Mouse (Mus musculus) gastrocnemius, adult 8-10 months (tissue): Measurements from ENCODE around the gene Nabp1. TPM values are rescaled to one million over a fixed set of nuclear protein-coding genes. Genes with fewer than 3 reads are reported as not detected.
A peak's percentile ranks its signal among the peaks of the same experiment; 100 is the strongest.

Source experiments
- DNase-seq, 2 experiments: peaks; one replicate each; pipeline ENCODE4 v3.0.0; 2022; ENCODE audit warnings: low spot score in 2 of 2
- total RNA-seq, 4 experiments: library from RNA; stranded (reverse); gene quantifications; 2 replicates each; pipeline ENCODE4 v1.2.4; 2022

Nabp1 gene
- 10 to 100 TPM; 11.6 to 16.8 (median 13.5) TPM for total RNA-seq

- DNase-seq: peak; percentile 98 to 99
Observed at GRCm38 (mm10) chr1:51478262-51479026, at the start of gene Nabp1. TSS of gene Nabp1 (minus strand) at chr1:51478425.

DNA sequence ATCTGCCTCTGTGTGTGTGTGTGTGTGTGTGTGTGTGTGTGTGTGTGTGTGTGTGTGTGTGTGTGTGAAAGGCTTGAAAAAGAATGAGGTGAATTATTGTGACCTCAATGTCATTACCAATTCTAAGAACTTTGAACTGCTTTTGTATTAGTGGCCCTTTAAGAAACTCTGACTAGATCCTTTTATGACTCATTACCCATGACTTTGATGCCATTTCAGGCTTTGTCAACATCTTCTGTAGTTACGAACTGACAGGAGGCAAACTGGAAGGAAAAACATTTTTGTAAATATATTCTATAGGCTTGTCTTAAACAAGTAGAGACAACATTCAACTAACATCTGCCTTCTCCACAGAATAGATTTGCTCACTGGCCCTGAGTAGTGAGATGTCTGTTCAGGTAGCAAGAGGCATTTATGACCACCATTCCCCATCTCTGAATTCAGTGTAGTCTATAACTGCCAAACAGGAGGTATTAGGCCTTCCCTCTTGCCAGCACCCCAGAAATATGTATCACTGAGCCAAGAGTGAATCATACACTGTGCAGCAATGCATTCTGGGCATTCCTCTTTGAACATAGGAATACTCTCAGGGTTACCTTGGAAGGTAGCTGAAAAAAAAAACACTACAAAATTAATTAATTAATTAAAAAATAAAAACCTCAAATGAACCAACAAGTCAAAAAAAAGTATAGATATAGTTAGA is 47.5 kb upstream of the Nabp1 start:
- no peak for DNase-seq

- no peak for DNase-seq
Observed at GRCm38 (mm10) chr1:51521651-51522050, 43.4 kb upstream of the Nabp1 start.

GRCm38 (mm10) chr1:51520246-51520780 is 42.1 kb upstream of the Nabp1 start:
- DNase-seq: no peak

DNA sequence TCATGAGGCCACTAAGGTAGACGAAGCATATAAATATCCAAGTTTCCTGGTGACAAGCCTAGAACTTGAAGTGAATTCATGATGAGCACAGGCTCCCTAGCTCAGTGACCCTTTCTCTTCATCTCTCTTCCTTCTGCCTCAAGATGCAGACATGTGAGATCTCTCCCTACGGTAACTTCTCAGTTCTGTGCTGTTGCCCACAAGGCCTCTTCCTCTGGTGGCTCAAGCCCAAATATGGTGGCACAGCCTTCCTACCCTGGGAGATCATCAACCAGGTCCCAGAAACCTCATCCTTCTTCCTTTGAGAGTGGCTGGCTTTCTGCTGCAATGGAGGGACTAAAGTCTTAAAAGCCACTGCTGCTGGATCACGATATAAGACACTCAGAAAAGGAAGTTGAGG is 40.9 kb upstream of the Nabp1 start:
- no peak for DNase-seq

GRCm38 (mm10) chr1:51515625-51516024 is 37.4 kb upstream of the Nabp1 start:
- DNase-seq: no peak

- DNase-seq: no peak
Observed at GRCm38 (mm10) chr1:51515041-51515440, 36.8 kb upstream of the Nabp1 start.

DNA sequence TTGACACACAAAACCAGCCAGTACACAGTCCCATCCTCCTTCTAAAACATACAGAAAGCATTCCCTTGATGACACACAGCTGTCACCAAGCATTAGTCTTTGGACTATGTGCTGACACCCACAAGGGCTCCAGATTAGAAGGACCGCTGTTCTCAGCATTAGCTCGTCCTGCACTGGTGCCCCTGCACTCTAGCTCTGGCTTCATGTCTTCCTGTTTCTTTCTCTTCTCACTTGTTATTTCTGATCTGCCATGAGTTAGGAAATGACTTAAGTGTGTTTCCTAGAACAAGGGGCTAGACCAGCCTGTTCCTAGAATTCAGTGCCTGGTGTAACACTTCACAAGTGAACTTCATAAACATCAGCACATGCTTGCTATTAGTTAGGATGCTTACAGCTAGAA is 36.2 kb upstream of the Nabp1 start:
- no peak for DNase-seq

GRCm38 (mm10) chr1:51513059-51513713 is 35.0 kb upstream of the Nabp1 start:
- DNase-seq: no peak

DNA sequence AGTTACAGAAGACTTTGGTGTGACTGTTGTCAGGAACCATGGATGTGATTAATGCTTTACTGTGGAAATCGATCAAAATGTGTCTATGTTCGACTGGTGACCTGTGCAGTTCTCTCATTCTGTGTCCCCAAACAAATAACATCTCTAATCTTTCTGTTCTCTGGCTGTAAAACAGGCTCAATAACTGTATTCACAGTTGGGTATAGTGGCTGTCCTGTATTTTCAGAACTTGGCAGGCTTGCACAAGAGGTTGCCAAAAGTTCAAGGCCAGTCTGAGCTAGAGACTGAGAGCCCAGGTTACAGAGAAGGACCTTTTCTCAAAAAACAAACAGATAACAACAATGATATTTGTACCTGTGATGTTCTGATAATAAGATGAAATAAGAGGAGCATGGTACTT is 34.1 kb upstream of the Nabp1 start:
- DNase-seq: no peak

- no peak for DNase-seq
Observed at GRCm38 (mm10) chr1:51509776-51510175, 31.6 kb upstream of the Nabp1 start.

- DNase-seq: no peak
Observed at GRCm38 (mm10) chr1:51509083-51509482, 30.9 kb upstream of the Nabp1 start.

DNA sequence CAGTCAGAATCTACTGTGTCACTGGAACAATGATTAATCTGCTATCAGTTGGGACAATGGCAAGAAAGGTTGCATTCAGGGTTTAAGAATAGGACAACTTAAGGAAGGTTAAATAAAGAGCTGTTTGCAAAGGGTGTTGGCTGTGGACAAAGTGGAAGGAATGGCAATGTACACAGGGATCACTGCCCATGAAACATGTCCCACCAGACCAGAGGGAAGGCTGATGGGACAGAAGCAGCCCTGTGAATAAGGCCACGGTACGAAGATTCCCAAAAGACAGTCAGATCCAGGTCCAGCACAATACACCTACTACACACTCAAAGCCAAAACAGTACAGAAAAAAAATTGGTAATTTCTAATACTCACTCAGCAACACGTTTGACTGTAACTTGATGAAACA is 30.3 kb upstream of the Nabp1 start:
- no peak for DNase-seq

DNA sequence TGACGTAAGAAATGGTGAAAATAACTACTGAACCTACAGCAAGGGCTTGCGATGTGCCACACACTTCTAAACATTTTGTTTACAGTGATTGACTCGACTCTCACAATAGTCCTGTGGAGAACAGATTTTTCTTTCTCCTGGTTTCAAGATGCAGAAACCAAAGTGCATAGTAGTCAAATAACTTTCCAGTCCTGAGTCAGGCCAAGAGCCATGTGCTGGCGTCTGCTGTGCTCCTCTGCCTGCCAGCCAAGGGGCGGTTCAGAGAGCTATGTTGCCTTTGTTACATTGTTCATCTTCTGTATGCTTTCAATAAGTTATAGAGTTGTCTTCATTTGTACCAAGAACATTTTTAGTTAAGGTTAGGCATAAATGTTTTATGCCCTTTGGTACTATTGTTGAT is 29.2 kb upstream of the Nabp1 start:
- no peak for DNase-seq

- DNase-seq: no peak
Observed at GRCm38 (mm10) chr1:51506236-51506635, 28.0 kb upstream of the Nabp1 start.

DNA sequence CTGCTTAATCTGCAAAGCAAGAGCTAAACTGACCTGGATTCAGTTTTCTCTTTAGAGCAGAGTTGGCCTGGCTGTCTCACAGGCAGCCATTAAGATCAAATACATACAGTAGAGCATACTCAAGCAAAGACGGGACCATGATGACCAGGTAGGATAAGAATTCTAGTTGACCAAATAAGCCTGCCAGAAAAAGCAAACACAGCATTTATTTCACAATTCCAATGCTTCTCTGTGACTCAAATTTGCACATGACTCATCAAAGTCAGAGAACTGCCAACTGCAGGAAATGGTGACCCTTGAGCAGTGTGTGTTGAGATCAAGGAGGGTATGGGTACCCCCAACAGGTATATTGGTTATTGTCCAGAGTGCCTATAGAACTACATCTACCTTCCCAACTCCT is 27.4 kb upstream of the Nabp1 start:
- DNase-seq: no peak

DNA sequence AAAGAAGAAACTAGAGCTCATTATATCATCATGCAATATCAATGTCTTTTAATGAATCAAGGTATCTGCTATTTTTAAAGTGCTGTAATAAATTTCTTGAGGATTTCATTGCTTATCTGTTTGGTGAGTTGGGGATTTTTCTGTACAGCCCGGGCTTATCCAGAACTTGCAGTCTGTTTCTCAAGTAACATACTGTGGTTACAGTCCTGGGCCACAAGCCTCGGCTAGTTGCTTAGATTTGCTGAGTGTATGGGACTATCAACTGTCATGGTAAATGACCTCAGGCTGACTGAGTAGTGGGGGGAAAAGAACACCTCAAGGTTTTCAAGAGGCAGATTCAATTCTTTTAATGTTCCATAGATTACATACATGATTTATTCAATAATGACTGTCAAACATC is 24.8 kb upstream of the Nabp1 start:
- no peak for DNase-seq

DNA sequence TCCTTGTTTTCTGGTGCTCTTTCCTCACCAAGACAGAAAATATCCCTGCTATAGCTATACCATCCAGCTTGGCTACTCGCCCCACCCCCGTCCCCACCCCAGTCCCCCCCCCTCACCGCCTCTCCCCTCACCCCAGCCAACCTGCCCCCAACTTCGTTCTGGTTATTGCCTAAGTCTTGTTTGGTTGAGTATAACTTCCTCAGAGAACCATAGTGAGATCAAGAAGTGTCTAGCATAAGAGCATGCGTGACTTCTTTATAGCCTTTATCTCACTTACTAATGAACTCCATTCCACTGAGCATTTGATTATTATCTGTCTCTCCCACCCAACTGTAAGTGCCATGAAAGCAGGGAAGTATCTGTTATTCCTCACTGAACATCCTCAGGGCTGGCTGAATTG is 24.1 kb upstream of the Nabp1 start:
- no peak for DNase-seq

- DNase-seq: no peak
Observed at GRCm38 (mm10) chr1:51501251-51501650, 23.0 kb upstream of the Nabp1 start.

DNA sequence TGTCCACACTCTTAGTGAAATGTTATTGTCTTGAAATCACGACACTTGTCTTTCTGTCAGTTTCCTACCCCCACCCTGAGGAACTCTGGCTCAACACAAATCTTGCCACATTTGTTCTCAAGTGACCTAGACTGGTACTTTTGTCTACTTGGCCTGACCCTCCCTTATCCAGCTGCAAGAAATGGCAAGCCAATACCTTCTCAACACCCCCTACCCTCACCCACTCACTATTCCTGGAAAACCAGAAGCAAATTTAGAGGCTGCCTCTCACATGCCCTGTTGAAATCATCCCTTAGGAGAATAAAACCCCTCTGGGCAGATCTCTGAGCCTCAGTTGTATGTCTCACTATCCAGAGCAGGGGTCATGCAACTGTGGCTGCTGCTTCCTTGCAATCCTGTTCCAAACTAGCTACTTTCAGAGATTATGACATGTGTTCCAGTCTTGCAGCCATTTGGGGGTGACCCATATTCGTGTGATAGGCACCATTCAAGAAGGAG is 20.4 kb upstream of the Nabp1 start:
- no peak for DNase-seq

DNA sequence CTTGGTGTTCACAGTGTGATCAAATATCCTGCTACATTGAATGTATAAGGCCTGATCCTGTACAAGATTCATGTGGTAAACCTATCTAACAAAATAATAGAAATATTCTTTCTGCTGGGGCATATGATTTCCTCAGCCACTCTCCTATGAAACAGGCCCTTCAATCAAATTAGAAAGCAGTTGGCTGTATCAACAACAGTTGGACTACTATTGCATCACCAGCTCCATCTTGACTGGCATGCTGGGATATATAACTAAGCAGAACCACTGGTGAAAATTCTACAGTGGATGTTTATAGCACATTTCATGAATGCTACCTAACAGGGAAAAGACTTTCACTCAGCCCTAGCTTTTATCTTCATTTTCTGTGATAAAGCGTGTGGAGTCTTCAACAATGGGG is 17.9 kb upstream of the Nabp1 start:
- no peak for DNase-seq
